Mouse (Mus musculus): ENCODE data around the gene Gm21560. TPM values are rescaled to one million over a fixed set of nuclear protein-coding genes. Genes with fewer than 3 reads are reported as not detected.
"Not testable (repeated sequence)": the region's sequence is repeated elsewhere in the genome, so short reads cannot be mapped to it uniquely, and the experiment has no call there.

Gene Gm21560
- polyA plus RNA-seq (2014; fragmentation: Nextera tagmentation; extraction: Ambion mirVana): not detected in 2 replicates

GRCm38 (mm10) chr14:6219192-6219591, at the start of gene Gm21560:
Gm21560 (minus strand) TSS chr14:6219292.
- not testable (repeated sequence) for H3K27ac ChIP-seq (ENCODE audit: low read depth, low read length); H3K9ac ChIP-seq (ENCODE audit: low read length); H3K4me2 ChIP-seq; ATAC-seq (ENCODE audit: low FRiP score); DNase-seq (ENCODE audit: low spot score, missing footprints); H3K9me3 ChIP-seq (ENCODE audit: control insufficient read depth, low read length); H3K27me3 ChIP-seq (ENCODE audit: control insufficient read depth, insufficient read depth, low read length); H3K4me1 ChIP-seq (ENCODE audit: control insufficient read depth, insufficient read depth, low read length); H3K36me3 ChIP-seq (ENCODE audit: control insufficient read depth, insufficient read depth, low read length); H3K4me3 ChIP-seq (ENCODE audit: low read depth, low read length)
- WGBS: 65% methylated on average over 1 of the region's 2 CpGs

GRCm38 (mm10) chr14:6163538-6163937, 55.6 kb downstream of the Gm21560 start:
- not testable (repeated sequence) for ATAC-seq (ENCODE audit: low FRiP score)
- WGBS: 77% methylated on average over 5 of the region's 9 CpGs

GRCm38 (mm10) chr14:6161085-6161484, 58.0 kb downstream of the Gm21560 start:
- not testable (repeated sequence) for H3K4me3 ChIP-seq (ENCODE audit: low read depth, low read length); DNase-seq (ENCODE audit: low spot score, missing footprints); H3K4me1 ChIP-seq (ENCODE audit: control insufficient read depth, insufficient read depth, low read length); H3K36me3 ChIP-seq (ENCODE audit: control insufficient read depth, insufficient read depth, low read length); ATAC-seq (ENCODE audit: low FRiP score); H3K4me2 ChIP-seq; H3K27ac ChIP-seq (ENCODE audit: low read depth, low read length); H3K9ac ChIP-seq (ENCODE audit: low read length); H3K27me3 ChIP-seq (ENCODE audit: control insufficient read depth, insufficient read depth, low read length); H3K9me3 ChIP-seq (ENCODE audit: control insufficient read depth, low read length)
- WGBS: 100% methylated on average over 1 of the region's 1 CpGs

More at GRCm38 (mm10) chr14:6163538-6163937, 55.6 kb downstream of the Gm21560 start:
- not testable (repeated sequence) for H3K36me3 ChIP-seq (ENCODE audit: control insufficient read depth, insufficient read depth, low read length); H3K4me1 ChIP-seq (ENCODE audit: control insufficient read depth, insufficient read depth, low read length); H3K9me3 ChIP-seq (ENCODE audit: control insufficient read depth, low read length); H3K9ac ChIP-seq (ENCODE audit: low read length); H3K4me3 ChIP-seq (ENCODE audit: low read depth, low read length); H3K27me3 ChIP-seq (ENCODE audit: control insufficient read depth, insufficient read depth, low read length); H3K27ac ChIP-seq (ENCODE audit: low read depth, low read length); DNase-seq (ENCODE audit: low spot score, missing footprints); H3K4me2 ChIP-seq

Other genes starting within 250 kb of the Gm21560 start
- not detected in 2 replicates for gene Gm3453, start 240.2 kb downstream of the Gm21560 start, polyA plus RNA-seq (2014; fragmentation: Nextera tagmentation; extraction: Ambion mirVana)
- not detected in 2 replicates for gene Gm6337, start 161.0 kb downstream of the Gm21560 start, polyA plus RNA-seq (2014; fragmentation: Nextera tagmentation; extraction: Ambion mirVana)
- 0.72 and 1.8 TPM in 2 replicates for gene Gm8206, start 125.3 kb downstream of the Gm21560 start, polyA plus RNA-seq (2014; fragmentation: Nextera tagmentation; extraction: Ambion mirVana)
- 1.7 and 2.5 TPM in 2 replicates for gene Gm3468, start 110.6 kb downstream of the Gm21560 start, polyA plus RNA-seq (2014; fragmentation: Nextera tagmentation; extraction: Ambion mirVana)
- not detected in 2 replicates for gene Gm3476, start 93.5 kb downstream of the Gm21560 start, polyA plus RNA-seq (2014; fragmentation: Nextera tagmentation; extraction: Ambion mirVana)
- 1.2 and 2.0 TPM in 2 replicates for gene Gm3411, start 68.0 kb upstream of the Gm21560 start, polyA plus RNA-seq (2014; fragmentation: Nextera tagmentation; extraction: Ambion mirVana)
- gene Gm21103, start 85.6 kb upstream of the Gm21560 start, polyA plus RNA-seq (2014; fragmentation: Nextera tagmentation; extraction: Ambion mirVana): not detected in 2 replicates
- not detected in 2 replicates for gene Gm3618, start 124.4 kb upstream of the Gm21560 start, polyA plus RNA-seq (2014; fragmentation: Nextera tagmentation; extraction: Ambion mirVana)
- not detected in 2 replicates for gene Gm16440, start 171.0 kb upstream of the Gm21560 start, polyA plus RNA-seq (2014; fragmentation: Nextera tagmentation; extraction: Ambion mirVana)
- gene Gm3591, start 193.2 kb upstream of the Gm21560 start, polyA plus RNA-seq (2014; fragmentation: Nextera tagmentation; extraction: Ambion mirVana): 1.0 and 1.1 TPM in 2 replicates
- not detected in 2 replicates for gene Gm3594, start 225.3 kb upstream of the Gm21560 start, polyA plus RNA-seq (2014; fragmentation: Nextera tagmentation; extraction: Ambion mirVana)

Measured in midbrain, embryonic 11.5 days (tissue).